In genomic region chr5:25544566-25544965, GRCm38 (mm10) we compare ENCODE assay signal across 18 mouse cellular contexts. TPM values are rescaled to one million over a fixed set of nuclear protein-coding genes. Genes with fewer than 3 reads are reported as not detected.
DNase-seq lines count a peak whose midpoint lies in the region; ATAC-seq lines count a peak whose summit lies in the region.
"Had no signal": no experiment of that assay in that cellular context is flagged by ENCODE, and none has a peak within 500 bp of the region (broad histone marks: within the 10 kb centered on the region; RNA-seq: fewer than 3 reads in every experiment).

No protein-coding gene starts in this region.

- H3K4me1 ChIP-seq in forebrain, embryonic 11.5 days (replicated peaks; ENCODE audit: control insufficient read depth, insufficient read depth, low read length): no peaks in the 10 kb centered on the region
- H3K4me1 ChIP-seq: forebrain, embryonic 10.5 days; hindbrain, embryonic 10.5 days; liver, embryonic 15.5 days; neural tube, embryonic 12.5 days; stomach, embryonic 15.5 days had no signal

- no peaks in the 10 kb centered on the region for H3K36me3 ChIP-seq in forebrain, embryonic 11.5 days (ENCODE audit: control insufficient read depth, insufficient read depth, low read length)
- H3K36me3 ChIP-seq: forebrain, embryonic 10.5 days; hindbrain, embryonic 10.5 days; liver, embryonic 15.5 days; neural tube, embryonic 12.5 days; stomach, embryonic 15.5 days had no signal

- H3K4me3 ChIP-seq in forebrain, embryonic 11.5 days (ENCODE audit: low read depth, low read length): no peak overlapping the region
- H3K4me3 ChIP-seq: forebrain, embryonic 10.5 days; hindbrain, embryonic 10.5 days; liver, embryonic 15.5 days; neural tube, embryonic 12.5 days; stomach, embryonic 15.5 days had no signal

- intact Hi-C loops in left cerebral cortex, postnatal 4 days (cut with DNase I): loop anchor here (5.0 kb wide), 1 partner anchor 43 kb away; no protein-coding TSS in a partner anchor

- no peak overlapping the region for H3K9ac ChIP-seq in forebrain, embryonic 11.5 days (ENCODE audit: low read length)
- H3K9ac ChIP-seq: liver, embryonic 15.5 days; neural tube, embryonic 12.5 days; stomach, embryonic 15.5 days had no signal

- no peak overlapping the region for H3K4me2 ChIP-seq in forebrain, embryonic 11.5 days (ENCODE audit: low read depth, low read length, severe bottlenecking)
- H3K4me2 ChIP-seq: liver, embryonic 15.5 days; neural tube, embryonic 12.5 days; stomach, embryonic 15.5 days had no signal

- DNase-seq in cerebellum, postnatal 14 days: peak; percentile 31 to 32
- no peak for DNase-seq in cerebellum, postnatal 36 days
- peak; percentile 47 for DNase-seq in left cerebral cortex, postnatal 4 days
- no peak for DNase-seq in left cerebral cortex, adult 18-20 months (ENCODE audit: low spot score in 2 of 2)
- DNase-seq in 3134 (ENCODE audit: extremely low read depth, insufficient read length, low spot score): peak; percentile 76
- DNase-seq in fibroblast of lung, adult 2 months (ENCODE audit: low read depth): peak; percentile 60
- no peak for DNase-seq in forebrain, embryonic 11.5 days (ENCODE audit: low spot score)
- DNase-seq in frontal cortex, postnatal 36 days (ENCODE audit: low spot score in 2 of 2): no peak
- DNase-seq: kidney, postnatal 10 days; thymus, postnatal 14 days had no signal

- no peak overlapping the region for H3K27ac ChIP-seq in forebrain, embryonic 11.5 days (ENCODE audit: low read depth, low read length)
- H3K27ac ChIP-seq: forebrain, embryonic 10.5 days; hindbrain, embryonic 10.5 days; liver, embryonic 15.5 days; neural tube, embryonic 12.5 days; stomach, embryonic 15.5 days had no signal

- H3K27me3 ChIP-seq in forebrain, embryonic 11.5 days (ENCODE audit: control insufficient read depth, insufficient read depth, low read length): no peaks in the 10 kb centered on the region
- H3K27me3 ChIP-seq: liver, embryonic 15.5 days; neural tube, embryonic 12.5 days; stomach, embryonic 15.5 days had no signal

- no peaks in the 10 kb centered on the region for H3K9me3 ChIP-seq in forebrain, embryonic 11.5 days (ENCODE audit: control insufficient read depth, low read length)
- H3K9me3 ChIP-seq: forebrain, embryonic 10.5 days; hindbrain, embryonic 10.5 days; liver, embryonic 15.5 days; neural tube, embryonic 12.5 days; stomach, embryonic 15.5 days had no signal

- 87% methylated on average over 5 of the region's 5 CpGs for WGBS in forebrain, embryonic 11.5 days

- no peak for ATAC-seq in forebrain, embryonic 11.5 days (replicated peaks; ENCODE audit: low FRiP score)
- ATAC-seq: intestine, embryonic 16.5 days had no signal

RNA-seq across cellular contexts. Expression of gene Cct8l1, which starts 28.7 kb away (rescaled TPM):
- not detected for total RNA-seq in left cerebral cortex, postnatal 4 days (2021)
- under 1 TPM; 0.30 to 0.40 TPM for total RNA-seq in left cerebral cortex, adult 18-20 months (2021)
- not detected in 2 replicates for polyA plus RNA-seq in forebrain, embryonic 11.5 days (2014; fragmentation: Nextera tagmentation; extraction: Ambion mirVana)
- total RNA-seq: MEL; midbrain, postnatal 0 days had no signal
- polyA plus RNA-seq: forebrain, embryonic 10.5 days; hindbrain, embryonic 10.5 days; intestine, embryonic 16.5 days; midbrain, postnatal 0 days; stomach, embryonic 15.5 days had no signal

RNA-seq across cellular contexts. Expression of gene Kmt2c, which starts 46.0 kb away (rescaled TPM):
- 100 to 1,000 TPM in 1 of 2 experiments, 10 to 100 TPM in 1; 89.2 to 101 TPM for total RNA-seq in left cerebral cortex, postnatal 4 days (2021)
- total RNA-seq in left cerebral cortex, adult 18-20 months (2021): 10 to 100 TPM; 63.3 to 63.7 TPM
- polyA plus RNA-seq in forebrain, embryonic 11.5 days (2014; fragmentation: Nextera tagmentation; extraction: Ambion mirVana): 22.5 and 24.6 TPM in 2 replicates

Comparison
In these comparisons a context has a peak if more than half of its experiments do, and no peak if none do; other contexts are left out.
1. DNase-seq: peak in cerebellum, postnatal 14 days (2 of 2), left cerebral cortex, postnatal 4 days (single experiment), 3134 (single experiment) and fibroblast of lung, adult 2 months (single experiment); none in cerebellum, postnatal 36 days (0 of 2), left cerebral cortex, adult 18-20 months (0 of 2), forebrain, embryonic 11.5 days (single experiment) and frontal cortex, postnatal 36 days (0 of 2).